Mouse (Mus musculus): Measurements from ENCODE around the gene Dnajb4. TPM values are rescaled to one million over a fixed set of nuclear protein-coding genes. Genes with fewer than 3 reads are reported as not detected.

Dnajb4 gene
- polyA plus RNA-seq, 1 experiment from 2014 or later = 21.6 TPM

DNA sequence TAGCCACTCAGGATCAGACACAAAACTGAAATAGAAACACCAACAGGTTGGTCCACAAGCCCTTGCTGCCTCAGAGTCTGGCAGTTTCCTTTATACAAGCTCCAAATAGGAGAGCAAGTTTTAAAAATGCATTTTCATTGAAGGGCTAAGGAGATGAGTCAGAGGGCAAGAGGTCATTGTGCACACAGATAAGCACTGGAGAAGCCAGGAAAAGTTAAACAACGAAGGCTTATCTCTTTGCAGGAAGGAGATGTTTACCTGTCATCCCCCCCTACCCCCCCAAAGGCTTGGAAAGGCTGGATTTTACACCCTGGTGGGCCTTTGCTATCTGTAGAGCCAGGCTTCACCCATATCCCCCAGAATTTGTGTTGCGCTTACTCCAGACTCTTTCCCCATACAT lies 38.9 kb downstream of the Dnajb4 start:
- no peaks in the 10 kb centered on the region for H3K36me3 ChIP-seq (ENCODE audit: control insufficient read depth, insufficient read depth, low read length)
- ATAC-seq = no peak
- 87% methylated on average over 2 of the region's 2 CpGs for WGBS

DNA sequence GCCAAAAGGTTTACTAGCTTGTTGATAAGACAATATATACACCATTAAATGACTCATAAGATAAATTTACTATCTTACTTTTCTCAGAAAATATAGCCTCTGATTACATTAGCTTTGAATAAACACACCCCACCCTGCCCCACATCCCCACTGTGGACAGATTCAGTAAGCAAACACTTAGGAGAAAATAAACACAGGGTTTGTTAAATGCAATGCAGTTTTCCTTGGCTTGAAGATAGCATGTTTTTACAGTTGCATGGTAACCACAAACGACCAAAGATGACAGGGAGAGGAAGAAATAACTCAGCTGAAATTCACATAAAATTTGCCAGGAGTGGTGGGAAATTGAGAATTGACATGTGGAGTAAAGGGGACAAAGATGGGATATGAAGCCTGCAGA lies 39.7 kb downstream of the Dnajb4 start:
- H3K27ac ChIP-seq (ENCODE audit: low read depth, low read length) = no peak overlapping the region
- no peaks in the 10 kb centered on the region for H3K36me3 ChIP-seq (ENCODE audit: control insufficient read depth, insufficient read depth, low read length)
- H3K4me1 ChIP-seq (ENCODE audit: control insufficient read depth, insufficient read depth, low read length) = peaks cover 8% of the 10 kb centered on the region; the same call in 1 of the 2 replicates
- H3K4me2 ChIP-seq (ENCODE audit: low read length) = no peak overlapping the region
- H3K9me3 ChIP-seq (replicated peaks; ENCODE audit: control insufficient read depth, low read length) = no peaks in the 10 kb centered on the region
- no peak overlapping the region for H3K4me3 ChIP-seq (ENCODE audit: low read depth, low read length)
- no peak for ATAC-seq
- peaks cover 7% of the 10 kb centered on the region; the same call in 1 of the 2 replicates for H3K27me3 ChIP-seq (replicated peaks; ENCODE audit: control insufficient read depth, insufficient read depth, low read length)
- no peak overlapping the region for H3K9ac ChIP-seq (ENCODE audit: low read length)
- no peak for DNase-seq (ENCODE audit: low spot score)
- 50% methylated on average over 1 of the region's 1 CpGs for WGBS

More for the DNA sequence above, 38.9 kb downstream of the Dnajb4 start:
- 0 out of 2 replicates have a peak, but pooled peaks cover 3% of the 10 kb centered on the region for H3K4me1 ChIP-seq (ENCODE audit: control insufficient read depth, insufficient read depth, low read length)
- DNase-seq (ENCODE audit: low spot score) = no peak
- H3K27me3 ChIP-seq (replicated peaks; ENCODE audit: control insufficient read depth, insufficient read depth, low read length) = no peaks in the 10 kb centered on the region
- H3K9ac ChIP-seq (ENCODE audit: low read length) = no peak overlapping the region
- H3K27ac ChIP-seq (ENCODE audit: low read depth, low read length) = no peak overlapping the region
- H3K4me3 ChIP-seq (ENCODE audit: low read depth, low read length) = no peak overlapping the region
- H3K4me2 ChIP-seq (ENCODE audit: low read length) = no peak overlapping the region
- no peaks in the 10 kb centered on the region for H3K9me3 ChIP-seq (replicated peaks; ENCODE audit: control insufficient read depth, low read length)

DNA sequence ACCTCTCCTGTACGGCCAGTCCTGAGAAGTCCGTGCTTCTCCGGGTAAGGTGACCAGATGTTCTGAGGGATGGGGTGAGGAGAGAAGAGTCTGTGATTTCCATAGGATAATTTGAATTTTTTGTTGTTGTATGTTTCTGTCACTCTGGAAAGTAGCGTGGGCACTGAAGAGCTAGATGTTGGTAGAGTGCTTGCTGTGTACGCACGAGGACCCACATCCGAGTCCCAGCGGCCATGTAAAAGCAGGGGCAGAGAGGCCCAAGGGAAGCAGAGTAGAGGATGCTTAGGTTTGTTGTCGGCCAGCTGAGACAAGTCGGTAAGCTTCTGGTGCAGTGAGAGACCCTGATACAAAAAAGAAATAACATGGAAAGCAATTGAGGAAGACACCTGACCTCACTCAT lies 42.1 kb downstream of the Dnajb4 start:
- Histone ChIP-seq H3K4me2 (ENCODE audit: low read length) (no peak overlapping the region), H3K4me3 (ENCODE audit: low read depth, low read length) (no peak overlapping the region), H3K9ac (ENCODE audit: low read length) (no peak overlapping the region), H3K4me1 (ENCODE audit: control insufficient read depth, insufficient read depth, low read length) (peaks cover 8% of the 10 kb centered on the region; the same call in 1 of the 2 replicates), H3K9me3 (replicated peaks; ENCODE audit: control insufficient read depth, low read length) (no peaks in the 10 kb centered on the region), H3K36me3 (ENCODE audit: control insufficient read depth, insufficient read depth, low read length) (no peaks in the 10 kb centered on the region), H3K27ac (ENCODE audit: low read depth, low read length) (no peak overlapping the region), H3K27me3 (replicated peaks; ENCODE audit: control insufficient read depth, insufficient read depth, low read length) (peaks cover 10% of the 10 kb centered on the region)
- WGBS = 97% methylated on average over 10 of the region's 10 CpGs
- ATAC-seq (no peak), DNase-seq (ENCODE audit: low spot score) (no peak)

DNA sequence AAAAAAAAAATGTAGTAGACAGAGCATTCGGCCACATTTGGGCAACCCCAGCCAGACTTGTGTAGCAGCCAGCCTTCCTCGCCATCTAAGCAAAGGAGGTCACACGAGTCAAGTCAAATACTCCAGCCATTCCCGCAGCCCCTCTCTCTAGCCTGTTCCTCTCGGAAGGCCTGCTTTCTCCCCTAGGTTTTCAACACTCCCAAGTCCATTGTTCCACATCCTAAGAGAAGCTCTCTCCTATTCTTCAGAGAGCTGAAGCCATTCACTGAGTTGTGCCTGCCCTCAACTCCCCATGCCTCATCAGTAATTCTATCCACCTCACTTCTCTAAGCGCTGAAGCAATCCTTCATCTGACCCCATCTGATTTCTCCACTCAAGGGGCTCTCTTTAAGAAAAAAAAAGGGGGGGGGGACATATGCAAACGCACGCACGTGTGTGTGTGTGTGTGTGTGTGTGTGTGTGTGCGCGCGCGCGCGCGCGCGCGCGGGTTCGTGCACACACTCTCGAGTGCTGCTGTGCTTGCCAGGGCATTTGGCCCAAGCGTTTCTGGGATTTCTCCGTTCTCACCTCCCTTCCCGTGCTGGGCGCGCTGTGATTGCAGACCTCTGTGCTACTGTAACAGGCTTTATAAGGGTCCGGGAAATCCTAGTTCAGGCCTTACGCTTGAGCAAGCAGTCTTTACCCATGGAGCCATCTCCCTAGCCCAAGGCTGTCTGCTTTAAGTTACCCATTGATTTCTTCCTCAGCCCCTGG lies 43.2 kb downstream of the Dnajb4 start:
- ATAC-seq = peak; percentile 57
- WGBS = 7% methylated on average over 27 of the region's 29 CpGs
- Histone ChIP-seq H3K36me3 (ENCODE audit: control insufficient read depth, insufficient read depth, low read length) (no peaks in the 10 kb centered on the region), H3K4me3 (ENCODE audit: low read depth, low read length) (peak overlapping the region; percentile 47), H3K27ac (ENCODE audit: low read depth, low read length) (no peak overlapping the region; the same call in 1 of the 2 replicates), H3K9ac (ENCODE audit: low read length) (peak overlapping the region; percentile 40), H3K4me2 (ENCODE audit: low read length) (peak overlapping the region; percentile 96), H3K9me3 (replicated peaks; ENCODE audit: control insufficient read depth, low read length) (no peaks in the 10 kb centered on the region), H3K4me1 (ENCODE audit: control insufficient read depth, insufficient read depth, low read length) (peaks cover 8% of the 10 kb centered on the region; the same call in 1 of the 2 replicates), H3K27me3 (replicated peaks; ENCODE audit: control insufficient read depth, insufficient read depth, low read length) (peaks cover 10% of the 10 kb centered on the region)
- DNase-seq (ENCODE audit: low spot score) = peak; percentile 68

DNA sequence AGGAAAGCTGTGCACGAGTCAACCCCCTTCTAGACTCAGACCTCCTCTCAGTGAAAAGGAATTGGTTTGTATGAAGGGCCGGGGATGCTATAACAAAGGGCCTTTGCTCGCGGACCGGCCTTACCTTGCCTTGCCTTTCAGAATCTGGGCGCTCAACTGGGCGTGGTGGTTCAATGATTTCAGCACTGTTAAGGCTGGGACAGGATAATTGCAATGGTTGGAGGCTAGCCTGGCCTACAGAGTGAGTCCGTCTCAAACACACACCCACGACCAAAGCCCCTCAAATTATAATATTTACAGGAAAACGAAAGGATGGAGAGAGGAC lies 44.0 kb downstream of the Dnajb4 start, which contains the start of gene Gipc2:
TSS of gene Gipc2 (minus strand) at position 132 of the 325 bp plus-strand sequence.
- H3K27me3 ChIP-seq (replicated peaks; ENCODE audit: control insufficient read depth, insufficient read depth, low read length) = peaks cover 10% of the 10 kb centered on the region
- 4% methylated on average over 10 of the region's 10 CpGs for WGBS
- H3K27ac ChIP-seq (ENCODE audit: low read depth, low read length) = peak within 1 kb of the TSS; percentile 39; the same call in 1 of the 2 replicates
- DNase-seq (ENCODE audit: low spot score) (peak; percentile 20), ATAC-seq (no peak; the same call in 1 of the 2 replicates)
- no peaks in the 10 kb centered on the region for H3K36me3 ChIP-seq (ENCODE audit: control insufficient read depth, insufficient read depth, low read length)
- peak within 1 kb of the TSS; percentile 66 for H3K9ac ChIP-seq (ENCODE audit: low read length)
- no peaks in the 10 kb centered on the region for H3K9me3 ChIP-seq (replicated peaks; ENCODE audit: control insufficient read depth, low read length)
- peaks cover 8% of the 10 kb centered on the region; the same call in 1 of the 2 replicates for H3K4me1 ChIP-seq (ENCODE audit: control insufficient read depth, insufficient read depth, low read length)
- H3K4me3 ChIP-seq (ENCODE audit: low read depth, low read length) = peak within 1 kb of the TSS; percentile 47
- peak within 1 kb of the TSS; percentile 96 for H3K4me2 ChIP-seq (ENCODE audit: low read length)

DNA sequence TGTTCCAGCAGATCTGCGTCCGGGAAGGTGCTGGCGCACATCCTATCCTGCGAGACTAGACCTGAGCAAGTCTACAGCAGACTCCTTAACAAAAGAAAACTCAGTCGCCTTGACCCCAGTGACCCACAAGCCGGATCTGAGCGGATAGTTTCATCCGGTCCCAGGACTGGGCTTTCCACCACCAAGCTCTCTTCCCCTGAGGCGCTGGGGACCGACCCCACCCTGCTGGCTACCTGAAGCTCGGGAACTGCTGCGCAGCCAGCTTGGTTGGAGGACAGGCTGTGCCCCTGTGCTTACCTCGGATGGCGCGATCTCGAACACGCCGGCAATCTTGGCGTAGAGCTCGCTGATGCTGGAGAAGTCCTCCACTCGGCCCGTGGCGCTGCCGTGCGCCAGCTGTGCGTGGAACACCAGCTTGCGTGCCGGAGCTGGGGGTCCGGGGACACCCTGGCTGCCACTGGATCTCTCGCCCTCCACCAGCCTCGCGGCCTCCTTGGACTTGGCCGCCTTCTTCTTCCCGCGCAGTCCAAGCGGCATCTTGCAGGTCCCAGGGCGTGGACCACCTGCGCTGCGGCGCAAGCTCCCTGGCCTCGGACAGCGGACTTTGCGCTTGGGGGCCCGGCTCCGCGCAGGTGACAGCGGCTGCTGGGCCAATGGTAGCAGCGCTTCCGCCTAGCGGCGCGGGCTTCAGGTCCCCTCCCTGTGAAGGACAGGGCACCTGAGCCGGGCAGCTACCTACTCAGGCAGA lies 44.6 kb downstream of the Dnajb4 start:
- WGBS = 2% methylated on average over 52 of the region's 53 CpGs
- H3K27ac ChIP-seq (ENCODE audit: low read depth, low read length) = 0 out of 2 replicates have a peak overlapping the region, but pooled peaks have one; percentile 39

DNA sequence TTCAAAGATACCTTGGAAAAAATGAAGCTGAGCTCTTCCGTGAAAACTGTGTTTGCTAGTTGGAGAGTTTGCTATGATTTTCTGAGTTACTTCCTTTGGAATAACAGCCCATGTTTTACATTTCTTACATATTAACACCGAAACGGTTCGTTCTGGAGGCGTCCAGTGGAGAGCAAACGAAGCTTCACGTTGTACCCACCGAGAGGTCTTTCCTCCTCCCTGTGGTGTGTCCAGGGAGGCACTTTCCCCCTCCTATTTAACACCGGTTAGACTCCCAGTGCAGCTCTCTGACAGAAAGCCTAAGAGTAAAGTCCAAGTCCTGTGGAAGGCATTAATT lies 45.1 kb downstream of the Dnajb4 start:
- Histone ChIP-seq H3K27me3 (replicated peaks; ENCODE audit: control insufficient read depth, insufficient read depth, low read length) (peaks cover 10% of the 10 kb centered on the region), H3K9me3 (replicated peaks; ENCODE audit: control insufficient read depth, low read length) (no peaks in the 10 kb centered on the region), H3K36me3 (ENCODE audit: control insufficient read depth, insufficient read depth, low read length) (no peaks in the 10 kb centered on the region), H3K4me2 (ENCODE audit: low read length) (peak overlapping the region; percentile 96), H3K4me1 (ENCODE audit: control insufficient read depth, insufficient read depth, low read length) (peaks cover 8% of the 10 kb centered on the region; the same call in 1 of the 2 replicates), H3K27ac (ENCODE audit: low read depth, low read length) (no peak overlapping the region), H3K4me3 (ENCODE audit: low read depth, low read length) (peak overlapping the region; percentile 47), H3K9ac (ENCODE audit: low read length) (no peak overlapping the region; the same call in 1 of the 2 replicates)
- ATAC-seq = no peak
- no peak for DNase-seq (ENCODE audit: low spot score)
- 38% methylated on average over 9 of the region's 9 CpGs for WGBS

More for the DNA sequence above, 44.6 kb downstream of the Dnajb4 start:
- peaks cover 8% of the 10 kb centered on the region; the same call in 1 of the 2 replicates for H3K4me1 ChIP-seq (ENCODE audit: control insufficient read depth, insufficient read depth, low read length)
- H3K4me2 ChIP-seq (ENCODE audit: low read length) = peak overlapping the region; percentile 96
- H3K36me3 ChIP-seq (ENCODE audit: control insufficient read depth, insufficient read depth, low read length) = no peaks in the 10 kb centered on the region
- ATAC-seq (peak; percentile 74), DNase-seq (ENCODE audit: low spot score) (peak; percentile 47)
- H3K4me3 ChIP-seq (ENCODE audit: low read depth, low read length) = peak overlapping the region; percentile 47
- peak overlapping the region; percentile 66 for H3K9ac ChIP-seq (ENCODE audit: low read length)
- H3K9me3 ChIP-seq (replicated peaks; ENCODE audit: control insufficient read depth, low read length) = no peaks in the 10 kb centered on the region
- peaks cover 10% of the 10 kb centered on the region for H3K27me3 ChIP-seq (replicated peaks; ENCODE audit: control insufficient read depth, insufficient read depth, low read length)

DNA sequence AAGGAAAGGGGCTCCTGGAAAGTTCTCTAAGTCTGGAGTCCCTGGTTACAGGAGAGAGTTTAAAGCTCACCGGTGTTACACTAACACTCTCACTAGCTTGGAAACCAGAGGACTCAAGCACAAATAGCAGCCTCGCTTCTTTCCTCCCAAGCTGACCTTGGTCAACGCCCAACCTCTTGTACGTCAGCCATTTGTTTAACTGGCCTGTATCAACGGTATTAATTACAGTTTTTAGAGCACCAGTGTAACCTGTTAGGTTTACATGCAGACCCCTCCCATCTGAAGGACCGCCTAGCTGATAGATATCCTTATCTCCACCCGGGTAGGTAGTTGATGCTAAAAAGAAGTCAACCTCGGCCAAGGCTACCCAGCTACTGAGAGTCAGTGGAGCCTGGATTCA lies 46.8 kb downstream of the Dnajb4 start:
- Histone ChIP-seq H3K4me3 (ENCODE audit: low read depth, low read length) (no peak overlapping the region), H3K4me2 (ENCODE audit: low read length) (no peak overlapping the region), H3K27me3 (replicated peaks; ENCODE audit: control insufficient read depth, insufficient read depth, low read length) (peaks cover 10% of the 10 kb centered on the region), H3K4me1 (ENCODE audit: control insufficient read depth, insufficient read depth, low read length) (peaks cover 8% of the 10 kb centered on the region; the same call in 1 of the 2 replicates), H3K36me3 (ENCODE audit: control insufficient read depth, insufficient read depth, low read length) (no peaks in the 10 kb centered on the region), H3K27ac (ENCODE audit: low read depth, low read length) (no peak overlapping the region), H3K9ac (ENCODE audit: low read length) (no peak overlapping the region), H3K9me3 (replicated peaks; ENCODE audit: control insufficient read depth, low read length) (no peaks in the 10 kb centered on the region)
- WGBS = 91% methylated on average over 8 of the region's 8 CpGs
- DNase-seq (ENCODE audit: low spot score) (no peak), ATAC-seq (no peak)
